34 mouse cellular contexts compared by ENCODE assay signal in genomic region chr5:82864347-82864746, GRCm38 (mm10).
"Had no signal": no experiment of that assay in that cellular context is flagged by ENCODE, and none has a peak within 500 bp of the region (broad histone marks: within the 10 kb centered on the region; RNA-seq: fewer than 3 reads in every experiment).

No protein-coding gene starts in this region.

- H3K4me1 ChIP-seq: heart, embryonic 12.5 days; heart, embryonic 13.5 days; heart, embryonic 15.5 days; hindbrain, embryonic 10.5 days; hindbrain, embryonic 13.5 days; hindbrain, embryonic 15.5 days; intestine, embryonic 15.5 days; kidney, embryonic 15.5 days had no signal

- H3K9me3 ChIP-seq: heart, embryonic 12.5 days; heart, embryonic 13.5 days; heart, embryonic 15.5 days; hindbrain, embryonic 10.5 days; hindbrain, embryonic 13.5 days; hindbrain, embryonic 15.5 days; intestine, embryonic 15.5 days; kidney, embryonic 15.5 days had no signal

- DNase-seq: heart, postnatal 10 days; heart, postnatal 14 days; heart, postnatal 36 days; heart, postnatal 4 days; kidney, adult 11 months; kidney, adult 18-20 months; kidney, adult 2 months; kidney, adult 8-10 months; kidney, adult 9 months; kidney, postnatal 10 days; kidney, postnatal 14 days; kidney, postnatal 25 days; kidney, postnatal 36 days; kidney, postnatal 4 days; layer of hippocampus, adult 9-11 months; layer of hippocampus, postnatal 36 days had no signal

- H3K4me3 ChIP-seq: heart, embryonic 12.5 days; heart, embryonic 13.5 days; heart, embryonic 15.5 days; hindbrain, embryonic 10.5 days; hindbrain, embryonic 13.5 days; hindbrain, embryonic 15.5 days; intestine, embryonic 15.5 days; kidney, embryonic 15.5 days; layer of hippocampus, adult 2 months; left cerebral cortex, adult 2 months had no signal

- H3K36me3 ChIP-seq: heart, embryonic 12.5 days; heart, embryonic 13.5 days; heart, embryonic 15.5 days; hindbrain, embryonic 10.5 days; hindbrain, embryonic 13.5 days; hindbrain, embryonic 15.5 days; intestine, embryonic 15.5 days; kidney, embryonic 15.5 days had no signal

- H3K9ac ChIP-seq: heart, embryonic 12.5 days; heart, embryonic 13.5 days; heart, embryonic 15.5 days; hindbrain, embryonic 13.5 days; hindbrain, embryonic 14.5 days; hindbrain, embryonic 15.5 days; intestine, embryonic 15.5 days; kidney, embryonic 15.5 days had no signal

- H3K27me3 ChIP-seq: heart, embryonic 12.5 days; heart, embryonic 13.5 days; heart, embryonic 15.5 days; hindbrain, embryonic 13.5 days; hindbrain, embryonic 15.5 days; intestine, embryonic 15.5 days; kidney, embryonic 15.5 days had no signal

- H3K27ac ChIP-seq: heart, embryonic 13.5 days; heart, embryonic 15.5 days; hindbrain, embryonic 10.5 days; hindbrain, embryonic 13.5 days; hindbrain, embryonic 14.5 days; hindbrain, embryonic 15.5 days; hindbrain, postnatal 0 days; intestine, embryonic 15.5 days; kidney, embryonic 15.5 days; kidney, postnatal 0 days; layer of hippocampus, adult 2 months; left cerebral cortex, adult 2 months had no signal

- H3K4me2 ChIP-seq: heart, embryonic 11.5 days; heart, embryonic 12.5 days; heart, embryonic 13.5 days; heart, embryonic 15.5 days; hindbrain, embryonic 13.5 days; hindbrain, embryonic 14.5 days; hindbrain, embryonic 15.5 days; intestine, embryonic 15.5 days; kidney, embryonic 15.5 days had no signal

- ATAC-seq: hindbrain, embryonic 16.5 days; hindbrain, postnatal 0 days; inflammation-experienced regulatory T-cells, adult 6 months; intestine, embryonic 15.5 days; intestine, embryonic 16.5 days; intestine, postnatal 0 days had no signal
